8 mouse cellular contexts compared by ENCODE assay signal in the genomic region with DNA sequence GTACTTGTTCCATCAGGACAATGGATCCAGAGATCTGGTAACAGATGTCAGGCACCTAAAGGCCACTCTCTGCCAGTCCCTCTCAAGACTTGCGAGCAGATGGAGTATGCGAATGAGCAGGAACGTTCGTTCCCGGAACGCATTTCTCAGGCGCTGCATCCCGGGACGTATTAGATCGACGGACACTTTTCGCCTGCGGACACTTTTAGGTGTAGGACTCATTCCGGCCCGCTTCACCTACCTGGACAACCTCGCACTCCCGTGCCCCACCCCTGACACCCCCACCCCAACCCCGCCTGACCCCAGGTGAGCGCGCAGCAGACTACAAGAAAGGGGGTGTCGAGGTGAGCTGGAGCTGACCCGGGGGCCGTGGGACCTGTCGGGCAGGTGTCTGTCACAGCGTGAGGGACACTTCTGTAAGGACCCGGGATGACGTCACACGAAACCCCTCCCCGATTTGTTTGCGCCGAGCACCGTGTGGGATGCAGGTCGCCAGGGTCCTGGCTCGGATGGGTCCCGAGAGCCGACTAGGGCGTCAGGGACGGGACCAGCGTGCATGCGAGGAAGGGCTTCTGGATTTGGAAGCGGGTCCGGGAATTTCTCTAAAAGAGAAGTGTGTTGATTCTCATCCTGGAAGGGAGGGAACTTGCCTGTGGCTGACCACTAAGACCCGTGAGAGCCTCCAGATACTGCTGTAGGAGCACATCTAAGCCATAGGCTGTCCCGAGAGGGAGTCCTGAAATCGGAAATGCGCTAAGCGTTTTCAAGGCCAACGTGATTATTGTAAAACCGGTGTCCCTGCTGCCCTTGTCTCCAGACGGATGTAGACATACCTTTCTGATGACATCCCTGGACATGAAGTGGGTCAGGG. TPM values are rescaled to one million over a fixed set of nuclear protein-coding genes. Genes with fewer than 3 reads are reported as not detected.
DNase-seq lines count a peak whose midpoint lies in the region; ATAC-seq and TF ChIP-seq lines count a peak whose summit lies in the region.

A gene (plus strand): TSS at position 202 of the 871 bp plus-strand sequence.

- TF ChIP-seq CTCF in cerebellum, adult 2 months (IDR thresholded peaks at IDR 0.05; ENCODE audit: borderline replicate concordance, insufficient read depth, low read depth, low read length), result no peak
- TF ChIP-seq CTCF in forebrain, postnatal 0 days (IDR thresholded peaks at IDR 0.05; ENCODE audit: low read depth), result no peak

- TF ChIP-seq POLR2A in cerebellum, adult 2 months (IDR thresholded peaks at IDR 0.05; ENCODE audit: borderline replicate concordance, insufficient read depth, low read length), result peak; percentile 66; the same call in 1 of the 2 replicates

- intact Hi-C loops in heart, postnatal 36 days (cut with DNase I), result loop anchor here (2.0 to 5.0 kb wide), 4 partner anchors 53 to 97 kb away; a partner anchor contains a TSS

- H3K4me2 ChIP-seq in forebrain, postnatal 0 days (ENCODE audit: low read depth), result peak within 1 kb of the TSS; percentile 90
- peak within 1 kb of the TSS; percentile 81 for H3K4me2 ChIP-seq in lung, embryonic 15.5 days

- H3K4me1 ChIP-seq in cerebellum, adult 2 months (ENCODE audit: control insufficient read depth, insufficient read depth, low read length), result 0 out of 2 replicates have a peak, but pooled peaks cover 5% of the 10 kb centered on the region
- H3K4me1 ChIP-seq in forebrain, postnatal 0 days (ENCODE audit: insufficient read depth), result 0 out of 2 replicates have a peak, but pooled peaks cover 4% of the 10 kb centered on the region
- H3K4me1 ChIP-seq in lung, embryonic 15.5 days, result peaks cover 7% of the 10 kb centered on the region

- H3K36me3 ChIP-seq in forebrain, postnatal 0 days (ENCODE audit: insufficient read depth), result peaks cover 2% of the 10 kb centered on the region
- H3K36me3 ChIP-seq in lung, embryonic 15.5 days, result 0 out of 2 replicates have a peak, but pooled peaks cover 8% of the 10 kb centered on the region

- H3K4me3 ChIP-seq in cerebellum, adult 2 months (replicated peaks; ENCODE audit: insufficient read depth, low read depth, low read length), result peak within 1 kb of the TSS; percentile 94
- H3K4me3 ChIP-seq in forebrain, postnatal 0 days (ENCODE audit: low read depth, low read length), result peak within 1 kb of the TSS; percentile 82
- peak within 1 kb of the TSS; percentile 93 for H3K4me3 ChIP-seq in lung, embryonic 15.5 days

- WGBS in cerebellum, adult 2 months, result under 1% methylated on average over 50 of the region's 50 CpGs
- WGBS in forebrain, postnatal 0 days, result 2% methylated on average over 50 of the region's 50 CpGs
- WGBS in lung, embryonic 15.5 days, result 1% methylated on average over 50 of the region's 50 CpGs

- no peaks in the 10 kb centered on the region for H3K27me3 ChIP-seq in cerebellum, adult 2 months (ENCODE audit: control insufficient read depth, insufficient read depth, low read length)
- no peaks in the 10 kb centered on the region for H3K27me3 ChIP-seq in forebrain, postnatal 0 days (ENCODE audit: insufficient read depth, low read length)
- no peaks in the 10 kb centered on the region for H3K27me3 ChIP-seq in lung, embryonic 15.5 days

- peak within 1 kb of the TSS; percentile 20 for H3K27ac ChIP-seq in cerebellum, adult 2 months (ENCODE audit: insufficient read depth, low read length)
- no peak within 1 kb of the TSS; the same call in 1 of the 2 replicates for H3K27ac ChIP-seq in forebrain, postnatal 0 days (ENCODE audit: low read depth, low read length)
- no peak within 1 kb of the TSS for H3K27ac ChIP-seq in lung, embryonic 15.5 days

- peak; percentile 70 for DNase-seq in MN1 (ENCODE audit: low spot score)
- peak; percentile 78 to 88 for DNase-seq in cerebellum, adult 2 months
- DNase-seq in forebrain, postnatal 0 days, result peak; percentile 86
- peak; percentile 66 to 67 for DNase-seq in heart, postnatal 36 days
- peak; percentile 49 to 66 for DNase-seq in layer of hippocampus, adult 18-20 months (ENCODE audit: low spot score in 2 of 2)
- peak; percentile 50 for DNase-seq in ovary, postnatal 36 days (ENCODE audit: low spot score)
- peak; percentile 57 for DNase-seq in thymus, postnatal 25 days

- ATAC-seq in forebrain, postnatal 0 days, result peak; percentile 79
- peak; percentile 64; the same call in 1 of the 2 replicates for ATAC-seq in lung, embryonic 15.5 days (ENCODE audit: borderline replicate concordance, extremely low read depth, low FRiP score, low TSS enrichment)

- no peaks in the 10 kb centered on the region for H3K9me3 ChIP-seq in forebrain, postnatal 0 days (ENCODE audit: low read length)
- no peaks in the 10 kb centered on the region for H3K9me3 ChIP-seq in lung, embryonic 15.5 days

- peak within 1 kb of the TSS; percentile 88 for H3K9ac ChIP-seq in forebrain, postnatal 0 days
- peak within 1 kb of the TSS; percentile 87 for H3K9ac ChIP-seq in lung, embryonic 15.5 days

RNA-seq across cellular contexts. Expression of the gene that starts here (rescaled TPM):
- 33.0 and 33.6 TPM in 2 replicates for polyA plus RNA-seq in cerebellum, adult 2 months (2012; rRNA removed)
- 18.5 and 25.6 TPM in 2 replicates for total RNA-seq in forebrain, postnatal 0 days (2014; rRNA removed)
- 13.2 and 16.9 TPM in 2 replicates for polyA plus RNA-seq in forebrain, postnatal 0 days (2015; fragmentation: Nextera tagmentation; extraction: Ambion mirVana)
- 10 to 100 TPM; 28.3 to 30.6 TPM for total RNA-seq in heart, postnatal 36 days (2021)
- 10 to 100 TPM; 17.7 to 21.0 TPM for total RNA-seq in layer of hippocampus, adult 18-20 months (2021)
- polyA plus RNA-seq in lung, embryonic 15.5 days (2015; fragmentation: Nextera tagmentation; extraction: Ambion mirVana), result 17.7 and 18.6 TPM in 2 replicates
